Mouse (Mus musculus): ENCODE measurements around the gene Sec23ip.

Sec23ip gene

DNA sequence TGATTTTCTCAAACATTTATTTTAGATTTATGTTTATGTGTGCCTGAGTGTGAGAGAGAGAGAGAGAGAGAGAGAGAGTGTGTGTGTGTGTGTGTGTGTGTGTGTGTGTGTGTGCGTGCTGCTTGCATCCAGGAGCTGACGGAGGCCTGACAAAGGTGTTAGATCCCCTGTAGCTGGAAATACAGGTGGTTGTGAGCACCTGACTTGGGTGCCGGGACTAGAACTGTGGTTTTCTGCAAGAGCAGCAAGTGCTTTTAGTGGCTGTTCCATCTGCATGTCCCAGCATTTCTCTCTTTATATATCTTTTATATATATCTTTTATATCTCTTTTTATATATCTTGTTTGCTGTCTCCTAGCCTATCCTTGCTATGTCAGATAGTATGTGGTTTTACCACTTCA, 37.1 kb downstream of the Sec23ip start:
- DNase-seq (ENCODE audit: low spot score): no peak

DNA sequence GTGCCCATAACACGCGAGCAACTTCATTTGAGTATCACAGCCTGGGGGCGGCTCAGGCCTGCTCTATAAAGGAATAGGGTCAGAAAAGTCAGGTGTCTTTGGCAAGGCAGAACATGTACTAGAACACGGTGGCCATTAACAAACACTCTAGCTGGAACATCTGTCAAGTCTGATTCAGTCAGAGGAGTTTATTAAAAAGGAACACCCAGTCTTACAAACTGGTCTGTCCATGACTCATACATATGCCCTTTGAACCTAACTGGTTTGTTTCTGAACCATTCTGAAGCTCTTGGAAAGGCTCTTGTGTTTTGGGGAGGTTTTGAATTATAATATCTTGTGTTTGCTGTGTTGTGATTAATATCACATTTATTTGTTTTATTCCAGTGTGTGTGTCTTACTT, 45.3 kb downstream of the Sec23ip start:
- no peak for DNase-seq (ENCODE audit: low spot score)

DNA sequence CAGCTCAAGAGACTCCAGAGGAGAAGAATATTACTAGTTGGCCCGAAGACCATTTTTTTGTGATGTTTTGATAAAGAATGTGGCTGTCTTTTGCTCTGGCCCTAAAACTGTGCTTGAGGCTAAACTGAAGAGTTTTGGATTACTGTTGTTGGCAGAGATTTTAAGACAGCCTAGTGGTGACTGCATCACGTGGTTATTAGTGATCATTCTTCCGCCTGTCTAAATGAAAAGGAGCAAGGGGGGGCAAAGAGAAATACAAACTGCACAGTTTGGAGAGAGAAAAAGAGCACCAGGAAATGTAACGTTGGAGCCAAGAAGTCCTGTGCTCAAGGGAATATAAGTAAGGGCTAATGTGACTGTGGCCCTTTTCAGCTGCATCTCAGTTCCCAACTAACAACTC, 48.7 kb downstream of the Sec23ip start:
- DNase-seq (ENCODE audit: low spot score): no peak

DNA sequence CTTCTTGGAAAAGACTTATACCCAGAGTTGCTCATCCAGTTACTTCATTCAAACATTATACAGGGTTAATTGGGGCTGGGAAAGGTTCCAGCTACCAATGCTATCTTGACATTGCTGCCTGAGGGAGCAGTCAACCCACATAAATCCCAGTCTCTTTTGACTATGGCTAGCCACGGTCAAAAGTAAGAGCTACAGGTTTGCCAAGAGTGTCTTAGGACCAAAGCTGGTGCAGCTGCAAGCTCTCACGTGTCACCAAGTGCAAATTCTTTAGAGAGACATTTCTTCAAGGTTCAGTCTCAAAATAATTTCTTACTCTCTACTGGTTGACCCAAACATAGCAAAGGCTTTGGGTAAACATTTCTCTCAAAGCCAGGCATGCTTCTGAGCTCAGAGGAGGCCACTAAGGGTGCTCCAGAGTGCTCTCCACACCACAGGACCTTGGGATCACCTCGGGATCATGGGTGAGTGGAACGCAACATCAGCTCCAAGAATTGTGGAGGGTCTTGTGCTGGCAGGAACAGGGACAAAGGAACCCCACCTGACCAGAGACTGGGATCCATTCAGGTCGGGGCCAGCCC, 80.3 kb downstream of the Sec23ip start:
- DNase-seq (ENCODE audit: low spot score): no peak

DNA sequence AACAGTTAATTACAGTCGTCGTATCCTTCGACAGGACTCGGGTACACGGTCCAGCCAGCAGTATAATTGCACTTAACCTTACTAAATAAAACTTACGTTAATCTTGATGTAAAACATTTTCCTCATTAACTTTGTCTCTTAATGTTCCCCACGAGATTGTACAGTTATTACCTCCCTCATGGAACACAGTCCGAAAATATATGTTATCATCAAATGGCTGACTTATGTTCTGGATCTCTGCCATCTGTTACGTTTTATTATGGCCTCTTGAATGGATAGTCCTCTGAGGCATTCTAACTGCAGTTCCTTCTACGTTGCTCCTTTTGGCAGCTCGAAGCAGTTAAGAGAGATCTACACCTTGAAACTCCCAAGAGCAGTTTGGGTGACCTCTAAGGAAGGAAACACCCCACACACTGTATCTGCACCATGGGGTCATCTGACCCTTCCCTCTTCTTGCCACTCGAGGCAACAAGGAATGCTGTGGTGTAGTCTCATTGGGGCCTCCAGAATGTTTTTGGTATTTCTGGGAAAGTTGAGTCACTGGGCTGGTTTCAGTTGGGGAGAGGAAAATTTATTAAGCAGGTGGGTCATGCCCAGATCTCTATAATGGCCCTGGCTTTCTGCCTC, 87.8 kb downstream of the Sec23ip start:
- DNase-seq (ENCODE audit: low spot score): no peak

DNA sequence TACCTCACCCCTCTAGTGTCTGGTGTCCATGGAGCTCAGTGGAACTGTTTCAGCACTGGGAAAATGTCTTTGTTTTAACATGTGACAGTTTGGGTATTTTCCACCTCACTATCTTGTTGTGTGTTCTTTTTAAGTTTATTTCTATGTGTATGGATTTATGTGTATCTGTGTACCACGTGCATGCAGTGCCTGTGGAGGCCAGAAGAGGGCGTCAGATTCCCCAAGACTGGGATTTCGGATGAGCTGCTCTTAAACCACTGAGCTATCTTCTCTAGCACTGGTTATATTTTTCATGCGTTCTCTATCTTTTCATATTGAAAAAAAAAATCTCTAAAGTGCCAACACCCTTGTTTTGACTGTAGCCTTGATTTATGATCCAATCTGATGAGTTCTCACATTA, 88.5 kb downstream of the Sec23ip start:
- no peak for DNase-seq (ENCODE audit: low spot score)
